Mouse (Mus musculus) left cerebral cortex, adult 2 months (tissue): ENCODE results near the gene Sdr9c7. TPM values are rescaled to one million over a fixed set of nuclear protein-coding genes. Genes with fewer than 3 reads are reported as not detected.
"Not testable (repeated sequence)": the region's sequence is repeated elsewhere in the genome, so short reads cannot be mapped to it uniquely, and the experiment has no call there.

ENCODE experiments used
- DNase-seq, 2 experiments: peaks; one replicate each; pipeline ENCODE4 v3.0.0; 2021 to 2022; ENCODE audit warnings: low spot score in 2 of 2, mixed read lengths in 1 of 2; ENCODE audit errors: extremely low spot score in 1 of 2
- H3K27ac ChIP-seq: fragments of 200-600 bp; 2 replicates; pipeline ENCODE4 v1.8.1; 2022
- H3K4me3 ChIP-seq: fragments of 200-600 bp; 2 replicates; pipeline ENCODE4 v1.8.1; 2022
- CTCF ChIP-seq: fragments of 200-600 bp; IDR thresholded peaks from 2 replicates; pipeline ENCODE4 v1.8.1; 2022; ENCODE audit warnings: antibody characterized with exemption, mild to moderate bottlenecking, moderate library complexity
- intact Hi-C: fragments of 180-260 bp; cut with DNase I; formaldehyde crosslinking; loops from one replicate; pipeline ENCODE4 v1.15.1; 2025
- total RNA-seq, 2 experiments: library from RNA; stranded (reverse); gene quantifications; 2 replicates each; pipeline ENCODE4 v1.2.3; 2021

The Sdr9c7 gene
- total RNA-seq, 2 experiments from 2014 or later: not detected

DNA sequence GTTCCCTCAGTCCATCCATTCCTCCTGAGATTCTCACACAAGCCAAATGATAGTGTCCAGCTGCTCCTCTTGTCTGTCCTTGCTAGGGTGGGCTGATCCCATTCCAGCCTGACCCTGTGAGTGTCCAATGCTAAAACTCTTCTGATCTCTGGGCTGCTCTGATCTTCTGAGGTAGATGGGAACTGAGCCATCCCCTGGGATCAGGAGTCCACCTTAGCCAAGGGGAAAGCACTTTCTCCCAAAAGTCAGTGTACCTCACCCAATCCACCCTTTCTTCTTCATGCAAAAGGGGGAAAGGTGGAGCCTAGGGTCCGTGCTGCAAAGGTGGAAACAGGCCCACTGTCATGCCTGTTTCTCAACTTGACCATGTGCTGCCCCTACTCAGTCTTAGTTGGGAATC lies 6.8 kb upstream of the Sdr9c7 start:
- DNase-seq: no peak
- Histone ChIP-seq H3K27ac (no peak overlapping the region), H3K4me3 (no peak overlapping the region)
- intact Hi-C loops: no loop called here
- no peak for TF ChIP-seq CTCF

DNA sequence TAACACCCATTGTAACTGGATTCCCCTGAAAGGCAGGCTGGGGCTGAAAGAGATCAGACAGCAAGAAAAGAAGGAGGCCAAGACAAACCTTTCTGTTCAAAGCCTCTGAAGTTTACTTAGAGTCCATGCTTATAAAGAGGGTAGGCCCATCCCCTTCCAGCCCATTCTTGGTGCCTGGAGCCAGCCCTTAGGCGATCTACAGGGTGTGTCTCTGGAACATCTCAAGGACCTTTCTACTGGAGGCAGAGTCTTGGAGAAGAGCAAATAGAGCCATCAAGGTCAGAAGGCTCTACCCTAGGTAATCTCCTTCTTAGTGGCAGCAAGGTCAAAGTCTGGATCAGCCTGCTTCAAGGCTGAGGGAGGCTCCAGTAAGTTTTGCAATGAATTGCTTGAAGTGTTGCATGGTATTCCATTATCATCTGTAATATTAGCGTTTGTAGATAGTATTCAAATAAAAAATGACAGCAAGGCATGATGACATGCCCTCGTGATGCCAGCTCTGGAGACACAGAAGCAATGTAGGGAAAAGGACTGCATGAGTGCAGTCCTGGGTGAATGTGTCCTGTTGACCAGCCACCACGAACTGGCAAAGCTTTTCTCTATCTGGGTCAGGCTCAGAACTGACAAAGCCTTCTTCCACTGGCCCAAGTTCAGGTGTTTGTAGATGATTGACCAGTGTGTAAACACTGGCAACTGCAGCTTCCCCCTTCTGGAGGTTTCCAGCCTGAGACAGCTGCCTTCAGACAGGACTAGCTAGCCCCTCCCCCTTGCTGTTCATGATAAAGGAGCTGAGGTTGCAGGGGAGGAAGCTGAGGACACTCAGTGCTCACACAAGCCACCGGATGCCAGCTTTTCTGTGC lies 4.9 kb upstream of the Sdr9c7 start:
- H3K27ac ChIP-seq, intact Hi-C loops, DNase-seq, H3K4me3 ChIP-seq: not testable (repeated sequence)

DNA sequence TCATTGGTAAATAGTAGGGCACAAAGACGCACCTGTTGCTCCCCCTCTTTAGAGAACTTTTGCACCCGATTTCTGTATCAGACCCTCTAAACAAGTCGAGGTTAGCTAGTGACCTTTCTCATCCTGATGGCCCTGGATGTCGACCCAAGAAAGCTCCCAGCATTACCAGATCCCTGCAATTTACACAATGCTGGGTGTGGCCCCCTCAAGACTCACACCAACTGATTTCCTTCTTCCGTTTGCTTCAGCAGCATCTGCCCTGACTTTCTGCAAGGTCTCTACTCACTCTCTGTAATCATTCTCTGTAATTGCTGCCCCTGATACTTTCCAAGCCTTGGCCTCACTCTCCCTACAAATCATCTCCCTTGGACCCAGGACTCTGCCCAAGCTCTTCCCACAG lies 1.6 kb upstream of the Sdr9c7 start:
- intact Hi-C loops: no loop called here
- no peak for DNase-seq
- Histone ChIP-seq H3K27ac (no peak overlapping the region), H3K4me3 (no peak overlapping the region)
- no peak for TF ChIP-seq CTCF

DNA sequence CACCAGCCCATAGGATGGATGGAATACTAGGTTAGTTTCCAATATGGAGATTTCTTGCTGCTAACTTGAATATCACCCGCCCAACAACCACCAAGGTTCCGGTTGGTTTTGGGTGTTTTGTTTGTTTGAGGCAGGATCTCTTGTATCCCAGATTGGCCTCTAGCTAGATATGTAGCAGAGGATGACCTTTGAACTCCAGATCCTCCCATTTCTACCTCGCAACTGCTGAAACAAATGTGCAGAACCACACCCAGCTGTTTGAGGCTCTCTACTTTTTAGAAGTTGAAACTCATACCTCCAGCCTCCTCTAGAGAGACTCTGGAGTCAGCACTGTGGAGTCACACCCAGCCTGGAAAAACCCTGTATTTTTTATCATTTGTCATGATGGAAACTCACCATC lies 812 bp upstream of the Sdr9c7 start:
- Histone ChIP-seq H3K27ac (no peak overlapping the region), H3K4me3 (no peak overlapping the region)
- no peak for DNase-seq
- no peak for TF ChIP-seq CTCF
- intact Hi-C loops: no loop called here

DNA sequence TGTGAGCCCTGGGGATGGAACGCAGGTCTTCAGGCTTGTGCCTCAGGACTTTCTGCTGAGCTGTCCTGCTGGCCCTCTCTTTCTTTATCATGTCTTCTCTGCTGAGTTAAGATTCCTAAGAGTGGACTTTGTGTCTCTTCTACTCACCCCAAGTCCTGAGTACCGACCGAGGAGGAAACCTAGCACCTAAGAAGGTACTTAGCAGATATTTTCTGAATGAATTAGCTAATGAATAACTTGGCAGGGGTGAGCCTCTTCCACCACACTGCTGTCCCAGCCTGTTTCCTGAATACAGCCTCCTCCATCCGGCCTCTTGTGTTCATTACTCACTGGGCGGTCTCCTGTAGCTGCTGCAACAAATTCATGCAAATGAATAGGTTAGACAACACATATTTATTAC lies 1.5 kb downstream of the Sdr9c7 start:
- intact Hi-C loops: no loop called here
- no peak overlapping the region for H3K27ac ChIP-seq
- no peak overlapping the region for H3K4me3 ChIP-seq
- TF ChIP-seq CTCF: no peak
- DNase-seq: no peak

DNA sequence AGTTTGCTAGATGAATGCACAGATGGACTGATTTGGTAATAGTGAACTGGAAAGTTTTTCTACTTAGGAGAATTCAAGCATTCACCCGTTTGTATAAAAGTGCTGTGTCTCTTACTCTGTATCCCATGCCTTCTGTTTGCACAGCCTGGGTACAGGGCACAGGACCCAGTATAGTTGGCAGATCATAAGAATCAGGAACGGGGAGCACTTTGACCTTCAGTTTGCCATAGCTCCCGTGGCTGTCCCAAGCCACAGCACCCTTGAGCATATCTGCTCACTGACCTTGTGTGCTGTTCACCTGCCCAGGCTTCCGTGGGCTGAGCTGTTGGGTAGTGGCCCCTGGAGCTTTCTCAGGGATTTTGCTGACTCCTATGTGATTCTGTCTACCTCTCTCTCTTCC lies 3.4 kb downstream of the Sdr9c7 start:
- no peak for DNase-seq
- no peak overlapping the region for H3K4me3 ChIP-seq
- H3K27ac ChIP-seq: no peak overlapping the region
- intact Hi-C loops: no loop called here
- no peak for TF ChIP-seq CTCF

DNA sequence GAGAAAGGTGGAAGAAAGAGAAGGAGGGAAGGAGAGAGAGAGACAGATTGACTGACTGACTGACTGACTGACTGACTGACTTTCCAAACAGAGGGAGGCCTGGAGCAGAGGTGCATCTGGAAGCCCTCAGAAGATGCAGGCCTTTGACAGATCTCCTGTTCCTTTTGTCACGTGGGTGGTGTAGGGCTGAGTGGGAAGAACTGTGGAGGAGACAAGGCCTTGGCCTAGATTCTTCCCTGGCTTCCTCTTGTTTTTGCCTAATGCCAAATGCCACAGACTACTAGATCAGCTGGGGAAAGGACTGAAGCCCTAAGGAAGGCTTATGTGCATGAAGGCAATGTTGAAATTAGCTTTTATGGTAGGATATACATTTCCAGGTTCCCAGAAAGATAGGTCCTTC lies 4.8 kb downstream of the Sdr9c7 start:
- Histone ChIP-seq H3K27ac (no peak overlapping the region), H3K4me3 (no peak overlapping the region)
- DNase-seq: no peak
- intact Hi-C loops: no loop called here
- no peak for TF ChIP-seq CTCF

DNA sequence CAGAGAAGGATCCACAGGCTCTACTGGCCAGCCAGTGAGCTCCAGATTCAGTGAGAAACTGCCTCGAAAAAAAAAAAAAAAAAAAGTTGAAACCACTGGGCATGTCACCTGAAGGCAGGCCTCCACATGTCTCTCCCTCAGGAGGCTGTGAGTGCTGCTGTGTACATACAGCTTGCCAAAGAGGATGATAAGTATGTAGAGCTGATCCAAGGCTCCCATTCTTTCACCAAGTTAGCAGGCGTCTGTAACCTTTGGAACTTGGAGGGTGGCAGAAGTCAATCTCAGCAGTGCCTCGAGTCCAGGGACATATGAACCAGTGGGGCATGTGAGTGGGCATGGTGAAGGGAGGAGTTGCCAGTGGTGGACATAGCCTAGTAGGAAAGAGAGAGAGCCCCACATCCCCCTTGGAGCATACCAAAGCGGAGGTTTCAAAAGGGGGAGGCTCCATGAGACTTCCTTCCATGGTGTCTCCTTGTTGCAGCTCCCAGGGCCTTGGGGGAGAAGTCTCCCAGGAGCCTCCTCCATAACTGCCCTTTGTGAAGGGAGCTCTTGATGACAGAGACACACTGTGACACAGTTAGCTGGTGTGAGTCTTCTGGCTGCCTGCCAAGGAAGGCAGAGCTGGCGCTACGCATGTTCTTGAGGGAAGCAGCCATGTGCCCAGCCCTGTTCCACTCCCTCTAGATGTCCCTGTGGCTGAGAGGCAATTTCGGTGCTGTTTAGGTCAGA lies 6.6 kb downstream of the Sdr9c7 start:
- peak; percentile 13 to 18 for DNase-seq
- intact Hi-C loops: no loop called here
- TF ChIP-seq CTCF: no peak
- Histone ChIP-seq H3K27ac (no peak overlapping the region), H3K4me3 (no peak overlapping the region)

DNA sequence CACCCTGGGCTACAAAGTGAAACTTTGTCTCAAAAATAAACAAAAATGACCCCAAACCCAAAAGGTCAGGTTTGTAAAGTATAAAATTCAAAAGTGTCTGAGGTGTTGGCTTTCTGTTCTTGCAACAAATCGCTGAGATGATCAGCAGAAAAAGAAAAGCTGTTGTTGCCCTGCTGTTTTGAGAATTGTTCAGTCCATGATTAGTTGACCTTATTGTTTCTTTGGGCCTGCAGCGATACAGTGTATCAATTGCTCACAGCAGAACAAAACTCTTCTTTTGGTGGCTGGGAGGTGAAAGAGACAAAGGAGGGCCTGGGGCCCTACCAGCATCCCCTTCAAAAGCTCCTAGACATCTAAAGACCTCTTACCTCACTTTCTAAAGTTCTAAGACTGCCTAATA lies 7.8 kb downstream of the Sdr9c7 start:
- DNase-seq: no peak
- Histone ChIP-seq H3K27ac (no peak overlapping the region), H3K4me3 (no peak overlapping the region)
- no peak for TF ChIP-seq CTCF
- intact Hi-C loops: no loop called here

DNA sequence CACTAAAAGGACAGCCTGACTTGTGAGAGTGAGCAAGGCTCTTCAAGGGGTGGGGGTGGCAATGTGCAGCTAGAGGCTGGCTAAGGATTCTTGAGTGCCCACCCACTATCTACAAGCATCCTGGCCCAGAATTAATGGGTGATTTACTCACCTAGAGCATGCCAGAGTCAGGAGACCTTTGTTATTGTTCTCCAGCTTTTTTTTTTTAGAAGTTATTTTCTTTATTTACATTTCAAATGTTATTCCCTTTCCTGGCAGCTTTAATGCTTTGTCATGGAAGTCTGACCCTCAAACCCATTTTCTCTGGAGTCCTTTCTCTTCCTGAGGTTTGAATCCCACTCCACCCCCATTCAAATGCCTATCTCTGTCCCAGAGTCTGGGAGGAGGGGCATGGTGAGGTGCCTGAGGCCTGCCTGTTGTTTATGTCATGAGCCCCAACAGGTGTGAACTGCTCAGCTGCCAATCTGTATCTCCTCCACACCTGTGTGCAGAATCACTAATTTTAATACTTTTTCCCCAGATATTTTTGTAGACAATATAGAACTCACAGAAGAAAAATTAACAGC lies 9.2 kb downstream of the Sdr9c7 start:
- no peak overlapping the region for H3K27ac ChIP-seq
- TF ChIP-seq CTCF: no peak
- intact Hi-C loops: no loop called here
- no peak for DNase-seq
- H3K4me3 ChIP-seq: no peak overlapping the region

DNA sequence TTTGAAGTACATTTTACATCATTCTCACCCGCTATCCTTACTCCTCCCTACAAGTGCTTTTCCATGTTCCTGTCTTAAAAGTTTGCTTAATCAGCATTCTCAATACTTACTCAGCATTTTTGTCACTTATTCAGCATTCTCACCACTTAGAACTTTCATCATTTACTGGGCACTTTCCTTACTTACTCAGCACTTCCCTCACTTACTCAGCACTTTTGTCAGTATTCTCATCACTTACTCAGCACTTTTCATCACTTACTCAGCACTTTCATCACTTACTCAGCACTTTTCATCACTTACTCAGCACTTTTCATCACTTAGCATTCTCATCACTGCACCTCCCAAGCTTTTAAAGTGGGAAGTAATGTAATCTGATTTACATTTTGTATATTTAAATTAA lies 17.3 kb downstream of the Sdr9c7 start:
- intact Hi-C loops: no loop called here
- Histone ChIP-seq H3K27ac (no peak overlapping the region), H3K4me3 (no peak overlapping the region)
- no peak for DNase-seq
- TF ChIP-seq CTCF: no peak

DNA sequence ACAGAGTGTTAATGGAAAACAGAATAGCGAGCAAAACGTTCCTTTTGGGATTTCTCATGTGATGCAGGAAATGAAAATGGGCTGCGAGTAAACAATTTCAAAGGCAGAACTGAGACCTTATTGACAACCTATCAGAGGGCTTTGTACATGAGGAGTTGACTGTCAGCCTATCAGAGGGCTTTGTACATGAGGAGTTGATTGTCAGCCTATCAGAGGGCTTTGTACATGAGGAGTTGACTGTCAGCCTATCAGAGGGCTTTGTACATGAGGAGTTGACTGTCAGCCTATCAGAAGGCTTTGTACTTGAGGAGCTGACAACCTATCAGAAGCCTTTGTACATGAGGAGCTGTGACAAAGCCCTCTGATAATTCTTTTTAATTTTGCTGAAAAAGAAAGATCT lies 18.9 kb downstream of the Sdr9c7 start:
- intact Hi-C loops, DNase-seq, H3K4me3 ChIP-seq, H3K27ac ChIP-seq: not testable (repeated sequence)
